Mouse (Mus musculus): ENCODE results near the gene Rprml. TPM values are rescaled to one million over a fixed set of nuclear protein-coding genes. Genes with fewer than 3 reads are reported as not detected.
"Not testable (repeated sequence)": the region's sequence is repeated elsewhere in the genome, so short reads cannot be mapped to it uniquely, and the experiment has no call there.

Gene Rprml
- polyA plus RNA-seq, 1 experiment, result 0.09 TPM

- TF ChIP-seq POLR2A (IDR thresholded peaks at IDR 0.05; ENCODE audit: control insufficient read depth, extremely low read depth, insufficient read depth, low read length, poor library complexity) (no peak), CTCF (IDR thresholded peaks at IDR 0.05; ENCODE audit: borderline replicate concordance, control insufficient read depth, extremely low read depth, insufficient read depth, low read length, poor library complexity) (no peak)
- DNase-seq, result no peak
- no peaks in the 10 kb centered on the region for H3K27me3 ChIP-seq (ENCODE audit: control insufficient read depth, insufficient read depth, low read length)
- H3K4me1 ChIP-seq (replicated peaks; ENCODE audit: control insufficient read depth, insufficient read depth, low read length), result no peaks in the 10 kb centered on the region; the same call in 1 of the 2 replicates
- H3K27ac ChIP-seq (ENCODE audit: control insufficient read depth, insufficient read depth, low read length), result no peak overlapping the region
- WGBS, result 61% methylated on average over 10 of the region's 10 CpGs
- H3K36me3 ChIP-seq (ENCODE audit: control insufficient read depth, insufficient read depth, low read length), result no peaks in the 10 kb centered on the region
- H3K4me3 ChIP-seq (ENCODE audit: control insufficient read depth, insufficient read depth, low read length), result no peak overlapping the region
These were observed 17.0 kb downstream of the Rprml start for GRCm38 (mm10) chr11:103666181-103666906.

GRCm38 (mm10) chr11:103666907-103667426 lies 17.6 kb downstream of the Rprml start:
- H3K4me3 ChIP-seq (ENCODE audit: control insufficient read depth, insufficient read depth, low read length), result no peak overlapping the region
- no peak overlapping the region for H3K27ac ChIP-seq (ENCODE audit: control insufficient read depth, insufficient read depth, low read length)
- H3K27me3 ChIP-seq (ENCODE audit: control insufficient read depth, insufficient read depth, low read length), result no peaks in the 10 kb centered on the region
- H3K4me1 ChIP-seq (replicated peaks; ENCODE audit: control insufficient read depth, insufficient read depth, low read length), result no peaks in the 10 kb centered on the region; the same call in 1 of the 2 replicates
- H3K36me3 ChIP-seq (ENCODE audit: control insufficient read depth, insufficient read depth, low read length), result no peaks in the 10 kb centered on the region
- no peak for DNase-seq
- 74% methylated on average over 13 of the region's 13 CpGs for WGBS
- TF ChIP-seq CTCF (IDR thresholded peaks at IDR 0.05; ENCODE audit: borderline replicate concordance, control insufficient read depth, extremely low read depth, insufficient read depth, low read length, poor library complexity) (no peak), POLR2A (IDR thresholded peaks at IDR 0.05; ENCODE audit: control insufficient read depth, extremely low read depth, insufficient read depth, low read length, poor library complexity) (no peak)

GRCm38 (mm10) chr11:103675556-103675955 lies 26.2 kb downstream of the Rprml start:
- Histone ChIP-seq H3K36me3 (ENCODE audit: control insufficient read depth, insufficient read depth, low read length) (peaks cover 25% of the 10 kb centered on the region), H3K4me3 (ENCODE audit: control insufficient read depth, insufficient read depth, low read length) (no peak overlapping the region), H3K4me1 (replicated peaks; ENCODE audit: control insufficient read depth, insufficient read depth, low read length) (no peaks in the 10 kb centered on the region), H3K27ac (ENCODE audit: control insufficient read depth, insufficient read depth, low read length) (no peak overlapping the region), H3K27me3 (ENCODE audit: control insufficient read depth, insufficient read depth, low read length) (no peaks in the 10 kb centered on the region)
- peak; percentile 61 for DNase-seq
- TF ChIP-seq POLR2A (IDR thresholded peaks at IDR 0.05; ENCODE audit: control insufficient read depth, extremely low read depth, insufficient read depth, low read length, poor library complexity) (no peak), CTCF (IDR thresholded peaks at IDR 0.05; ENCODE audit: borderline replicate concordance, control insufficient read depth, extremely low read depth, insufficient read depth, low read length, poor library complexity) (peak; percentile 70; the same call in 1 of the 2 replicates)
- 58% methylated on average over 3 of the region's 3 CpGs for WGBS

DNA sequence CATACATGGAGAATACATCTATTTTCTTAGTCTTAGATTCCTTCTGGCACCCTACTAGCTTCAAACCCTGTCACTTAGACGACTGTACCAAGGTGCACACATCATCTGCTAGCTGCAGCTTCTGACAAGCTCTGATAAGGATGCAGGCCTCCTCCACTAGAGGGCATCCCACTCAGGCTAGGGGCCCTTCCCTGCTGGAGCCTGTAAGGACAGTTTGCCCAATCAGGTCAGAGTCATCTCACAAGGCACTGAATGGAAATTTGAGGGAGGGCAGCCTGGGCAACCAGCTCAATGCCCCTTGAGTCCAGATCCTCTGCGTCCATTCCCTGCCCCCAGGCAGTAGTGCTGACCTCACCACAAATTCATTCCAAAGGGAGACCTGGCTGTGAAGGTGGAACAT lies 27.7 kb downstream of the Rprml start:
- peaks cover 34% of the 10 kb centered on the region for H3K36me3 ChIP-seq (ENCODE audit: control insufficient read depth, insufficient read depth, low read length)
- H3K4me3 ChIP-seq (ENCODE audit: control insufficient read depth, insufficient read depth, low read length); H3K27ac ChIP-seq (ENCODE audit: control insufficient read depth, insufficient read depth, low read length); H3K4me1 ChIP-seq (replicated peaks; ENCODE audit: control insufficient read depth, insufficient read depth, low read length); H3K27me3 ChIP-seq (ENCODE audit: control insufficient read depth, insufficient read depth, low read length): not testable (repeated sequence)
- TF ChIP-seq CTCF (IDR thresholded peaks at IDR 0.05; ENCODE audit: borderline replicate concordance, control insufficient read depth, extremely low read depth, insufficient read depth, low read length, poor library complexity), result peak; percentile 50; the same call in 1 of the 2 replicates
- peak; percentile 61 for DNase-seq
- WGBS, result 54% methylated on average over 2 of the region's 2 CpGs

- Histone ChIP-seq H3K36me3 (ENCODE audit: control insufficient read depth, insufficient read depth, low read length) (peaks cover 67% of the 10 kb centered on the region), H3K4me3 (ENCODE audit: control insufficient read depth, insufficient read depth, low read length) (no peak overlapping the region), H3K27me3 (ENCODE audit: control insufficient read depth, insufficient read depth, low read length) (no peaks in the 10 kb centered on the region), H3K27ac (ENCODE audit: control insufficient read depth, insufficient read depth, low read length) (no peak overlapping the region), H3K4me1 (replicated peaks; ENCODE audit: control insufficient read depth, insufficient read depth, low read length) (peaks cover 11% of the 10 kb centered on the region; the same call in 1 of the 2 replicates)
- DNase-seq, result no peak
- WGBS, result 96% methylated on average over 11 of the region's 11 CpGs
- TF ChIP-seq POLR2A (IDR thresholded peaks at IDR 0.05; ENCODE audit: control insufficient read depth, extremely low read depth, insufficient read depth, low read length, poor library complexity), result no peak
- no peak for TF ChIP-seq CTCF (IDR thresholded peaks at IDR 0.05; ENCODE audit: borderline replicate concordance, control insufficient read depth, extremely low read depth, insufficient read depth, low read length, poor library complexity)
These were observed 34.4 kb downstream of the Rprml start for GRCm38 (mm10) chr11:103683667-103684334.

DNA sequence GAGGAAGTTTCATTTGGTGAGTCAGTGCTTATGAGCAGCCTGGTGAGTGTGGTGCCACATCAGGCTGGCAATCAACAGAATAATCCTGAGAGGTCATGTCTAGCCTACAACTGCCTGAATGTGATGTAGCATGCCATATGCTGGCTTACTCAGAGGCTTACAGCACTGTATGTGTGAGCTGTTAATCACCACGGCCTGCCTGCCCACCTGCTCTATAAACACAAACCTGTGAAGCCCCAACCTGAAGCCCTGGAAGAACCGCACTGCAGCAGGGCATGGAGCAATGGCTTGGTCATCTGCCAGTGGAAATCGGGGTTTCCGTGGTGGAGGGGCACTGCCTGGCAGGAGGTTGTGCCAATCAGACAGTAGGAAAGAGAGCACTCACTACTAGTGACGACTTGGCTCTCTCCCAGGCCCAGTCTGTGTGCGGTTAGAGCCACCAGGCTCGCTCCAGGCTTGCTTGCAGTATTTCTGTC lies 35.9 kb downstream of the Rprml start:
- TF ChIP-seq CTCF (IDR thresholded peaks at IDR 0.05; ENCODE audit: borderline replicate concordance, control insufficient read depth, extremely low read depth, insufficient read depth, low read length, poor library complexity), result no peak
- no peak for TF ChIP-seq POLR2A (IDR thresholded peaks at IDR 0.05; ENCODE audit: control insufficient read depth, extremely low read depth, insufficient read depth, low read length, poor library complexity)
- WGBS, result 60% methylated on average over 7 of the region's 7 CpGs
- DNase-seq, result no peak
- Histone ChIP-seq H3K36me3 (ENCODE audit: control insufficient read depth, insufficient read depth, low read length) (peaks cover 57% of the 10 kb centered on the region), H3K27ac (ENCODE audit: control insufficient read depth, insufficient read depth, low read length) (no peak overlapping the region), H3K27me3 (ENCODE audit: control insufficient read depth, insufficient read depth, low read length) (no peaks in the 10 kb centered on the region), H3K4me1 (replicated peaks; ENCODE audit: control insufficient read depth, insufficient read depth, low read length) (peaks cover 11% of the 10 kb centered on the region; the same call in 1 of the 2 replicates), H3K4me3 (ENCODE audit: control insufficient read depth, insufficient read depth, low read length) (no peak overlapping the region)
